Mouse (Mus musculus) embryo, embryonic 11.5 days (tissue): ENCODE data around the gene Kcnip2.
"Not testable (repeated sequence)": the region's sequence is repeated elsewhere in the genome, so short reads cannot be mapped to it uniquely, and the experiment has no call there.

Experiments used
- DNase-seq: peaks from one replicate; pipeline ENCODE4 v3.0.0-alpha.2; 2012; ENCODE audit warnings: low read depth, low spot score

The Kcnip2 gene

DNA sequence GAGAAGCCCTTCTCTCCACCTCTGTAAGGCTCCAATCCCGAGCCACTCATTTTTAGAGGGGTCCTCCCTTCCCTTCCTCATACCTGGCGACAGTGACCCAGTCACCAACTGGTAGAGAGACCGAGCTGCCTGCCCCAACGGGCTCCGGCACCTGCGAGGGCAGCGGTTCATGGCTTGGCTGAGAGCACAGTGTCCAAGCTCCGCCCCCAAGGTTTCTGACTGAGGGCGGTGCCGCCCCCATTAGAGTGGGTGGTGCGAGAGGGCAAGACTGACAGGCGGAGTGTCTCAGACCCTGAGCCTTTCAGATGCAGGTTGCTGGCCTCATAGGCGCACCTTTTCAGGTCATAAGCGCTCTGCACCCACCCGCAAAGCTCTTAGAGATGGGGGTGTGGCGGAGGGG, 3.7 kb downstream of the Kcnip2 start:
- DNase-seq: no peak

DNA sequence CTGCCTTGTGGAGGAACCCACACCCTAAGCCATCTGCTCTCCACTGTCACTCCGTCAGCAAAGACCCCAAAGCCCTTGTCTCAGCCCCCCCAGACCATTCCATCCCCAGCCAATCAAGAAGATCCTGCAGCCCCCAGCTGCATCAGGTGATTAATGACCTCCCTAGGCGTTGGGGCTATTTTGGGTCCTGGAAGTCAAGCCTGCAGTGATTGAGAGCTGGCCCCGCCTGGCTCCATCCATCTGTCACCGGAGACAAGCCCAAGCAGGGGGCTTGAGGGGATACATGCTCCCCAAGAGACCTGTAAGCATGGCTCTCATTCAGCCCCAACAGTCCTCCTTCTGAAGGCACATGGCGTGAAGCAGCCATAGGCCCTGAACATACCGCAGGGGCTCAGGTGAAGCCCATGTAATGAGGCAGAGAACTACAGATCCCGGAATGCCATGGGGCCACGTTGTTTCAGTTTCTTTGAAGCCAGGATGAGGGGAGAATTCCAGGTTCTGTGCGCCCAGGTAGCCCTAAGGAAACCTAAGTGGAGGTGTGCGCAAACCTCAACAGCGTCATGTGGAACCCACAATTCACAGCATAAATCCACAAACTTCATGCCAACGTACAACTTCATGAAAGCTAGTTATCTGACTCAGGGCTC, 4.7 kb downstream of the Kcnip2 start:
- no peak for DNase-seq

DNA sequence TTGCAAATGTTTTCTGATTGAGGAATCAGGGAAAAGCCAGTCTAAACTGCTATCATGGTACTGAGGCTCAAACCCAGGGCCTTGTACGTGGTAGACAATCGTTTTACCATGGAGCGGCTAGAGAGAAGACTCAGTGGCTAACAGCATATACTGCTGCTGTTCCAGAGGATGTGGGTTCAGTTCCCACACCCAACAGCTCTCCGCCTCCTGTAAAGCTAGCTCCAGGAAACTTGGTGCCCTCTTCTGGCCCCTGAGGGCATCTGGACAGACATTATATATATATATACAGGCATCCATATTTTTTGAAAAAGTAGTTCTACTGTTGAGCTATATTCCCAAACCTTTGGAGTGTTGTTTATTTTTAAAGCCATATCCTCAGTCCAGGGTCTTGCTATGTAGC, 8.1 kb downstream of the Kcnip2 start:
- DNase-seq: no peak

DNA sequence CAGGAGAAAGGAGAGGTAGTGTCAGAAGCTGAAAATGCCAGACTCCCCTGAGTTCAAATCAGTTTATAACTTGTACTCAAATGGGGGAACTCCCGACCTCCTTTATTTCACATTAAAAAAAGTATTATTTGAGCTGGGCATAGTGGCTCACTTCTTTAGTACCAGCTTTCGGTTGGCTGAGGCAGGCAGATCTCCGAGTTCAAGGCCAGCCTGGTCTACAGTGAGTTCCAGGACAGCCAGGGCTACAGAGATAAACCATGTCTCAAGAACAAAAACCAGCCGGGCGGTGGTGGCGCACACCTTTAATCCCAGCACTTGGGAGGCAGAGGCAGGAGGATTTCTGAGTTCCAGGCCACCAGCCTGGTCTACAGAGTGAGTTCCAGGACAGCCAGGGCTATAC, 10.0 kb downstream of the Kcnip2 start:
- not testable (repeated sequence) for DNase-seq

DNA sequence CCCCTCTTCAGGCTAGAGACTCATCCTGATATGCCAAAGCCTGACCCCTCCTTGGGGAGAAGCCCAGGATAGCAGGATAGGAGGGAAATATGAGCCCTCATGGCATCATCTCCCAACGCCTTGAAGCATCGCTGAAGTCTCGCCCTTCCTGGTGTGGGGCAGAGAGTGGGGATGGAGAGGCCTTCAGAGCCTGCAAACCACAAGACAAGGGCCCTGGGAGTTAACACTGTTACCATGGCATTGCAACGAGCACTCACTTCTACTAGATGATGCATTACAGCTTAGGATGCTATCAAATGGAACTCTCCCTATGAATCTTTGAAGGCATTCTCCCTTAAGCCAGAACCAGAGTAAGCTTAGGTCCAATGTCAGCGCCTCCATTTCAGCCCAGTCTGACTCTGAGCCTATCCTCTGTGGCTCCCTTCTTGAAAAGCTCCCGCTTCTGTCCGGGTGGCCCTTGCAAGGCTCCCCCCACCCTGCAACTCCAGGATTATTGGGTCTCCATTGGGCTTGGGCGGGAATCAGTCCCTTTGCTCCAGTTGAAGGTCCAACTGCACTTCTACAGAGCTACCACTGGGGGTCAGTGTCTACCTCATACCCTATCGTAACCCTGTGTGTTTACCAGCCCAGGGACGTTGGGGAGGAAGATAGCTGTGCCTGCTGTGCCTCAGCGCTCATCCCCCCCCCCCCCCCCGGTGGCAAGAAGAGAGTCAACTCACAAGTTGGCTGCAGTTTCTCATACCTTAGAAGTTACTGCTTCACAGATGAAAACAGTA, 11.1 kb downstream of the Kcnip2 start:
- no peak for DNase-seq

DNA sequence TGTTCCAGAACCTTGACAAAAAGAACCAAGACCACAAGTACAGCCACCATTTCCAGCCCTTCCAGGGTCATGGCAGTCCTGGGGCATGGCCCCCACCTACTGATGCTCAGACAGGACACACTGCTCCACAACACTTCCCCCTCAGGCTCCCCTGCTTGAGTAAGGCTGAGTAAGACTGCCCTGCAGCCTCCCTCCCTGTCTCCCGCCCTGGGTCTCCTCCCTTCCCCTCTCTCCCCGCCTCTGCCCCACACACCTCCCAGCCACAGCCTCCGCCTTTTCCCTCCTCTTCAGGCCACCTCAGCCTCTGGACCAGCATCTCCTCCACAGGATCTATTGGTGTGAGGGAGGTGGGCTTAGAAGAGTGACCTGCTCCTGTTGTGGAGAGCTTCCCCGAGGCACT, 12.5 kb downstream of the Kcnip2 start:
- DNase-seq: no peak

DNA sequence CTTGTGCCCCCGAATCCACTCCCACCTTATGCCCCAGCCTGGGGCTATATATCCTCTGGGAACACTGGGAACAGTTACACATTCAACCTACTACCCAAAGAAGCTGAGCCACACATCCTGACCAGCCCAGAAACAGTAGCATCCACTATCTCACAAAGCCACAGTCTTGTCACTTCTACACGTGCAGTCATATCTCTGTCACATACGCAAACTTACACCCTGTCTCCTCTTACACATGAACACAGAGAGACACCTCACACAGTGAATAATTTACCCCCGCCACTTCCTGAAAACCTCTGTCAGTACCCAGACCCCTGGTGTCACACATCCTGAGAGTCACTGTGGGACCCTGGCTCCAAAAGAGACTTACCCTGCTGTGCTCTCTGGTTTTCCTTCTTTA, 13.2 kb downstream of the Kcnip2 start:
- no peak for DNase-seq

DNA sequence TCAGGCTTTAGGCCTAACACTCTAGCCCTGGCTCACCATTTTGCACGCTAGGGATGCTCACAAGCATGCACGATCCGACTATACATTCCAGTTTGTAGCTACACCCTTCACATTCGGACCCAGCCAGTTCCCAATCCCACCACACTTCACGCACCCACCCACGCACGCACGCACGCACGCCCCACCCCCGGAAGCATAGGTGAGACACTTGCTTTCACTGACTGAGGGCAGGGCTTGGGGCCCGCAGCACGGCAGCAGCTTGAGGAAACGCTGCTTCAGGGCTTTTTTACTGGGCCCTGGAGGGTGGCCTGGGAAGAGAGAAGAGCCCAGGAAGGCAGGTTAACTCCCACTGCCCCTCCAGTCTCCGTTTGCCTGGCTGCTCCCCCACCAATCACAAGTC, 19.0 kb downstream of the Kcnip2 start:
- DNase-seq: no peak

DNA sequence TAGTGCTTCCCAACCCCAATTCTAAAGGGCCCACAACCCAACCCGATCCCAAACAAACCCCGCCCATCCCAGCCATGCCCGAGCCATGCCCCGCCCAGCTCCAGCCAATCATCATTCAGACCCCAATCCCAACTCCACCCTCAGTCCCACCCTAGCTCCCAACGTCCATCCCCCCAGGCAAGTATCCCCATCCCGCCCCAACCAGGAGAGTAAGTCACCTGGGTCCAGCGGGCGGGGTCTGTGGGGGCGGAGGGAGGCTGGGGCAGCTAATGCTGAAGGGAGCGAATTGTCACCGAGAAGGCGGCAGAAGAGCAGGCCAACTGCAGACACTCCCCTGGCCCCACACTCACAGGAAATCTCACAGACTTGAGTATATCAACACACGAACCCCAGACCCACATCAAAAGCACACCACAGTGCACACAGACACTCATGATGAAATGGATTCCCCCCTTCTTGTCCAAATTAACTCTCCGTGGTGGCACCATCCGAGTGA, 19.8 kb downstream of the Kcnip2 start:
- DNase-seq: no peak

DNA sequence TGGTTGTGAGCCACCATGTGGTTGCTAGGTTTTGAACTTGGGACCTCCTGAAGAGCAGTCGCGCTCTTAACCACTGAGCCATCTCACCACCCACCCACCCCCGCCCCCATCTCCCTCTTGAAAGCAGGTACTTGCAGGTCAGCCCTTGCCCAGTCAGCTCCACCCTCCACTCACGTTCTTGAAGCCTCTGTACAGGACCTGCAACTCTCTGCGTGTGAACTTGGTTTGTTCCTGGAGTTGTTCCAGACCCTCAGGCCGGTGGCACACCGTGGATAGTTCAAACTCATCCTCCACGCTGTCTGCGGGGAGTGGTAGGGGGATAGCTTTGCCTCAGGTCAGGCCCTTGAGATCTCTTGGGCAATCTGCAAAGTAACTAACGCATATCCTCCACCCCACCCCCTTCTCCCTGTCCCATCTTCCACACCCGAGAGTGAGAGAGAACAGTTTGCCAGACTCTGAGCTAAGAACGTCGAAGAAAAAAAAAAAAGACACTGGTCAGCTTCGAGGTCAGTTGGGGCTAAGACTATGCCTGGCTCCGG, 20.4 kb downstream of the Kcnip2 start:
- DNase-seq: no peak

DNA sequence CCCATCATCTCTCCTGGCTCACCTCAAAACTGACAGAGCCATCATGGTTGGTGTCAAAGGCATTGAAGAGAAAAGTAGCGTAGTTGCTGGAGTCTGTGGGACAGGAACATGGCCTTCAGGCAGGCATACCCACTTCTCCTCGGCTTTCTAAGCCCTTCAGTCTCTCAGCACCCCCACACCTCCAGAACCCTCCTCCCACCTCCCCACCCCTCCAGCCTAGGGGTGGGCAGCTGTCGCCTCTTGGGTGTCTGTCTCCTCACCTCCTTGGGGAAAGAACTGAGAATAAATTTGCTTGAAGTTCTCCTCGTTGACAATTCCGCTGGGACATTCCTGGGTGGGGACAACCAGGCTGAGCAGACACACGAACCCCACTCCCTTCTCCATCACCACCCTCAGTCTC, 21.1 kb downstream of the Kcnip2 start:
- DNase-seq: no peak

DNA sequence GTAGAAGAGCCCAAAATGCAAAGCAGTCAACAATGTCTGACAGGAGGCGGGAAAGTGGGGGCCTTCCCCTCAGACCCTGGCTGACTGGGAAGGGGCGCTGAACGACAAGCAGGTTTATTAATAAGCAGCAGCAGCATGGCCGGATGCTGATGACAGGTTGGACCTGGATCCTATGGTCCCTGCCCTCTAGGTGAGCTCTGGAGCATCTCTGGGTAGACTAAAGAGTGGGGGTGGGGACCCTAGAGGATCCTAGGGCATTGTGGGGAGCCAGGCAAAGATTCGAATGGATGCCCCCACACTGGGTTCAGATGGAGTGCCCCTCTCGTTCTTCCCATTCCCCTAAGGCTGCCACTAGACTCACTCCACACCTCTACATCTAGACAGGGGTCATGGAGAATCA, 23.5 kb downstream of the Kcnip2 start:
- DNase-seq: no peak

DNA sequence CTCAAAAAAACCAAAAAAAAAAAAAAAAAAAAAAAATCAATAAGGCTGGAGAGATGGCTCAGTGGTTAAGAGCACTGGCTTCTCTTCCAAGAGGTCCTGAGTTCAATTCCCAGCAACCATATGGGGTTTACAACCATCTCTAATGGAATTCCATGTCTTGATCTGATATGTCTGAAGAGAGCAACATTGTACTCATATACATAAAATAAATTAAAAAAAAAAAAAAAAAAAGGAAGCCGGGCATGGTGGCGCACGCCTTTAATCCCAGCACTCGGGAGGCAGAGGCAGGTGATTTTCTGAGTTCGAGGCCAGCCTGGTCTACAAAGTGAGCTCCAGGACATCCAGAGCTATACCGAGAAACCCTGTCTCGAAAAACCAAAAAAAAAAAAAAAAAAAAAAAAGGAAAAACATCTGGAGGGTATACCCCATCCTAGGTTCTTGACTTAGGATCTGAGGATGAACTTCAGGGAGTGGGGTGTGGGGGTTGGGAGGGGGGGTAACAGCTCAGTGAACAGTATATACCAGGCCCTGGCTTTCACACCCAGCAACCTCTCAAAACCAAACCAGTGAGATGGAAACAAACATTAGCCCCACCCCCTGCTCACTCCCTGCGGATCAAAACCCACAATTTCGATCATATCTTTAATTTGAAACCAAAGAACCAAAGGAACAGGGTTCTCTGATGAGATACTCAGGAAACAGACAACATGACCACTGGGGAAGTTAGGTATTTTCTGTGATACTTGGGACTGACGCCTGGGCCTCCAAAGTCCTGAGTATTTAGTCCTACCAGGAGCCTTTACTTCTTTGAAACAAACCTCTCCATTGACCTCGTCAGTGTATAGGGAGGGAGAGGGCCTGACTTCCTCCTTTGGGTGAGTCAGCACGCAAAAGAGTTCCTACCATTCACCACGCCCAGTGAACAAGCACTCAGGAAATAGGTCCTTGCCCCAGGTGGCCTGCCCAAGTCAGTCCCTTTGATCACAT, 25.7 kb downstream of the Kcnip2 start:
- DNase-seq: no peak

DNA sequence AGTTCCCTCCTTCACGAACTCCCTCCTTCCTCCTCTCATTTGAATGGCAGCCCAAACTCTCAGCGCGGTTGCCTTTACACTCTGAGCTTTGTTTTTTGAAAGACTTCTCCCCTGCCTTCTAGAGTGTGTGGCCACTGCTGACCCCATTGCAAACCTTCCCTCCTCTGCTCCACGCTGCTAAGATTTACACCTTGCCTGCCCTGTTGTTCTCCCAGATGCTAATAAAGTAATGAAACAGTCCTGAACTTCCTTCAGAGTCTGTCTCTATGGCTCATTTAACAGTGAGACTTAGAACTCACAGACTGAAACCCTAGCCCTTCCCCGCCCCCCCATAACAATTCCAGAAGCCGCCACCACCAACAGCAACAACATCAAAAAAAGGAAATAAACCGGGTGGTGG, 26.5 kb downstream of the Kcnip2 start:
- no peak for DNase-seq

DNA sequence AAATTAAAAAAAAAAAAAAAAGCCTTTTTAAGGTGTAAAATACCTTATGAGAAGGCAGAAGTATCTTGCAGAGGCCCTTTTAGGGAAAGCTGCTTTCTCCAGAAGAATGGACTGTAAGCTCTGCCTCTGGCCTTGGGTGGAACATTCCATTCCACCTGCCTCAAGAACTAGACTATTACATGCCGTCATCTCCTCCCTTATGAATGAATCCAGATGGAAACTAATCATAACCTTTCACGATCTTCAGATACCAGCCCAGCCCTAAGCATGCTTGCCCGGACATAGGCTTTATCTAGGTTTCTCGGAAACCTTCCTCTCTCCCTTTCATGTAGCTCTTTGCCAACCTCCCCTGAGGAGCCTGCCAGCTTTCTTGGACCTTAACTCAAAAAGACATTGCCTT, 27.5 kb downstream of the Kcnip2 start:
- DNase-seq: no peak

DNA sequence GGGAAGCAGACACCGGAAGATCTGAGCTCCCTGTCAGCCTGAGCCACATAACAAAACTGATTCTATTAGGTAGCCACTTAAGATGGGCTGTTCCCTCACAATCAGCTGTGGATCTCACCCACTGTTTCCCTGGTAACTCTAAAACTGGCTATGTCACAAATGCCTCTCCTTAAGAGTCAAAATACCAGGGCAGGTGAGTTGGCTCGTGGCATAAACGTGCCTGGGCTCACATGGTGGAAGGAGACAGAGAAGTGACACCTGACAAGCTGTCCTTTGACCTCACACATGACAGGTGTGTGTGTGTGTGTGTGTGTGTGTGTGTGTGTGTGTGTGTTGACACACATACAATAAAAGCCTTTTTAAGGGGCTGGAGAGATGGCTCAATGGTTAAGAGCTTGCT, 28.4 kb downstream of the Kcnip2 start:
- no peak for DNase-seq

DNA sequence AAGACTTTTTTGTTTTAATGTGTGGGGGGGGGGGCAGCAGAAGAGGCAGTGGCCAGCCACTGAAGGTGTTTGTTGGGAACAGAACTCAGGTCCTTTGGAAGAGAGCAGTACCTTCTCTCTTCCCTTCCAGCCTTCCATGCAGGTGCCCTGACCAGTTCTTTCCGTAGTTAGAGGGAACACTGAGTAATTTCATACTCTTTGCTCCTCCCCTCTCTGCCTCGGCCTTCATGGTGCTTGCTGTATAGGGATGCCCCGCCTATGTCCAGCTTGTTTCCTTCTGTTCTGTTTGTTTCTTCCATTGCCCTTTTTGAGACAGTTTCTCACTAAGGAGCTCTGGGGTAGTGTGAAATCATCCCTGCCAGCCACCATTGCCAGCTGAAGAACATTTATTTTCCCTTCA, 30.4 kb downstream of the Kcnip2 start:
- no peak for DNase-seq

DNA sequence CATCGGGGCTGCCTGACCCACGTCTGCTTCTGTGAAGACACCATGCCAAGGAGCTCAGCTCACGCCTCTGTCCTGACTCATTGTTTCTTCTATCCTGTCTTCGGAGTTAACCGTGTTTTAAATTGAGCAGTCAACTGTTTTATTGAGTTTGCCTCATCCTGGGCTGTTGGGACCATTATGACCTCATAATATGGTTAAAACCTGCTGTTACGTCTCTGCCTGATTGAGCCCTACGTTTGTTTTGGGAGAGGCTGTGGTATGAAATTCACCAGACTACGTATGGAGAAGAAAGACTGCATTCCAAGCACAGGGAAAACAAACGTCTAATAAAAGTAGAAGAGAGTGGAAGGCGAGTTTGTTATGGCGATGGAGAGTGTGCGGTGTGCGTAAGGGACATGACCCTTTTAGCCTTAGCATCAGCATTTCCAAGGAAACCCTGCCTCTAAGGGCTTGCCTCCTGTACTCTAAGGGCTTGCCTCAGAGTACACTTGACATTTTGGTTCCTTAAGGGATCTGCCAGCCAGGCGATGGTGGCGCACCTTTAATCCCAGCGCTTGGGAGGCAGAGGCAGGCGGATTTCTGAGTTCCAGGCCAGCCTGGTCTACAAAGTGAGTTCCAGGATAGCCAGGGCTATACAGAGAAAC, 31.8 kb downstream of the Kcnip2 start:
- no peak for DNase-seq

DNA sequence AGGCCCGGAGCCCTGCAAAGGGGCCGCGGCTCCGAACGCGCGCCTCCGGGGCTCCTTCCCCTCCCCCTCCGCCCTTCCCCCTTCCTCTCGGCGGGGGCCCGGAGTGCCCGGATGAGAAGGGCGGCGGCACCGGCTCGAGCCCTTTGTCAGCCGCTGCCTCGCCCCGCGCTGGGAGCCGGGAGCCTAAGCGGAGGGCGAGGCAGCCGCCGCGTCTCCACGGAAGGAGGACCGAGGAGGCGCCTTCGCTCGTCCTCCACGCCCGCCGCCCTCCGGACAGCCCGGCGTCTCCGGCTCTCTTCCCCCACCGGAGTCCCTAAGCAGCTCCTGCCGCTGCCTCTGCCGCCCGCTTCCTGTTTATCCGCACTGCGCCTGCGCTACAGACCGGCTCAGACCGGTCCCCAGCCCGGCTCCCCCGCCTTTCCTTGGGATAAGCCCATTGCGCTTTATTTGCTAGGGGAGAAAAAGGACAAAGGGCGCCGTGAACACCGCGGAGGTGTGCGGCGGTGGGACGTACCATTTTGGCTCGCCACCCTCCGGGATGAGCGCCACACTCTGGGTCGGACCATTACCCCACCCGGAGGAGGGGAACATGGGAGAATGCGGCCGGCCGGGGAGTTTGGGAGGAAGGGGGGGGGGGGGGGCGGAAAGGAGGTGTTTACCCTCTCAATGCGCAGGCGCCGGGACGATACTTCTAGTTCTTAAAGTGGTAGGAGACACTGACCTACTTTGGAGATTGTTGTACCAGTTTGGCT, 32.5 kb downstream of the Kcnip2 start, which contains the start of gene Mgea5:
Gene Mgea5, minus strand, starts transcription at position 657 of the 752 bp plus-strand sequence.
- peak; percentile 96 for DNase-seq

DNA sequence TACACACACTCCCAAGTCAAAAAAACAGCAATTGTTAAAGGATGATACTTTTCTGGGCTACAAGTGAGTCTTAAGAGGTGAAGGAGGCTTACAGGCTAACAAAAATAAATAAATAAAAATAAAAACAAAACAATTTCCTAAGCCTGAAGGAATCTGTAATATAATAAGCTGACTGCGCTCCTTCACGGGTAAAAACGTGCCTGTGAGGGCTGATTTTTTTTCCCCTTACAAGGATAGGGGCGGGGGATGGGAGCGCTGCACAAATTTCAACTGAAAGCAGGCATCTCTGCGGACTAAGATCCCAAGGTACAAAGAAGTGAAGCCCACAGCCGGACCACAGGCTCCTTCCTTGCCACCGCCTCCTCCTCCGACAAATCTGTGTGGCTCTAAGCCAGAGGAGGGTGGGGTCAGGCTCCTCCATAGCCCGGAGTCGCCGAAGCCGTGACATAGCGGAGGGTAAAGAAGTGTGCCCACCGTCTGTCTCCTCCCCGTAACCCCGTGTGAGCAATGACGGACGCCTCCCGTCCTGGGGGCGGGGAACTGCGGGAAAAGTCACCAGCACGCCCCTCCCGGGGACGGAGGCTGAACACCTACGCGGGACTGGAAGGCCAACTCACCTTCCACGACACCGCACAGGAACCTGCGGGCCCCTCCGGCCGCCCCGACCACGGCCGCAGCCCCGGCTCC, 33.4 kb downstream of the Kcnip2 start:
- DNase-seq: peak; percentile 54
